Mouse (Mus musculus) cortical plate, adult 2 months (tissue): ENCODE measurements at regions not wholly inside any gene's neighbourhood (a gene's known extent, or its start where the extent isn't known, plus 50 kb on each side); places are given as distances from the start of the nearest gene placed in this dataset.

Experiments
- CTCF ChIP-seq: fragments of 200-500 bp; IDR thresholded peaks from 2 replicates; pipeline ENCODE4 v1.5.1; 2011; ENCODE audit warnings: mild to moderate bottlenecking, control low read depth, low read length; ENCODE audit not compliant: insufficient read depth; ENCODE audit errors: extremely low read depth
- POLR2A ChIP-seq: fragments of 200-500 bp; IDR thresholded peaks from 2 replicates; pipeline ENCODE4 v1.6.1; 2011; ENCODE audit warnings: mild to moderate bottlenecking, low read length, control low read depth; ENCODE audit not compliant: insufficient read depth; ENCODE audit errors: extremely low read depth

GRCm38 (mm10) chr1:14010789-14011188 is 2082.3 kb downstream of the 4930444P10Rik start:
- no peak for TF ChIP-seq CTCF
- TF ChIP-seq POLR2A: no peak
